In the genomic region with DNA sequence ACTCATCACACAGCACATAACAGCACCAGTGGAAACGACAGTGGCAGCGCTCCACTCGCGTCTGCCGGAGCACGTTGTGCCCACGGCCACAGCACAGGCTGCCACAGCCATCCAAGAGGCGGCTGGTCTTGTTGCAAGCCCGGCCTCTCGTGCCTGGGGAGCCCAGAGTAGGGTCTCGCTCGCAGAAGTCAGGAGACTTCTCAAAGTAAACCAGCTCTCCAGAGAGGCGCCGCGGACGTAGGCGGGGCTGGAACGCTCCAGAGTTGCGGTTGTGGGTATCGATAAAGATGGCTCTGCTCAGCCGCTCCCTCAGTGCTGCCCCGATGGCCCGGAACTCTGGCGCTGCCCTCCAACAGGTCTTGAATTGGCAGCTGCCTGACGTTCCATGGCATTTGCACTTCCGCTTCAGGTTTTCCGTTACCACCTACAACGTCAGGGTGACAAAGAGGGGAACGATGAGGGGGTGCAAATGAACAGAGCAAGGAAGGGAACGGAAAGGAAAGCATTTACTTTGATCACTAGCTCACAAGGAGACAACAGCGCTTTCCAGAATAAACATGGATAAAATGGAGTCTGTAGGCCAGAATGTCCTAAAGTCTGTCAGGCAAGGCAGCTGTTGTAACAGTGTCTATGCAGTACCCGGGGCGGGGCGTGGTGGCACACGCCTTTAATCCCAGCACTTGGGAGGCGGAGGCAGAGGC, we compare ENCODE assay signal across 8 mouse cellular contexts. TPM values are rescaled to one million over a fixed set of nuclear protein-coding genes. Genes with fewer than 3 reads are reported as not detected.
DNase-seq lines count a peak whose midpoint lies in the region; ATAC-seq and TF ChIP-seq lines count a peak whose summit lies in the region.

No protein-coding gene starts in this region.

- peaks cover 41% of the 10 kb centered on the region for H3K4me1 ChIP-seq in embryonic facial prominence, embryonic 13.5 days
- H3K4me1 ChIP-seq in intestine, postnatal 0 days (replicated peaks; ENCODE audit: control insufficient read depth, insufficient read depth, low read length), result 0 out of 2 replicates have a peak, but pooled peaks cover 7% of the 10 kb centered on the region

- WGBS in embryonic facial prominence, embryonic 13.5 days, result 4% methylated on average over 36 of the region's 36 CpGs
- 3% methylated on average over 36 of the region's 36 CpGs for WGBS in intestine, postnatal 0 days
- 8% methylated on average over 36 of the region's 36 CpGs for WGBS in macrophage (ENCODE audit: missing documents)

- H3K9me3 ChIP-seq in embryonic facial prominence, embryonic 13.5 days, result no peaks in the 10 kb centered on the region
- no peaks in the 10 kb centered on the region for H3K9me3 ChIP-seq in intestine, postnatal 0 days (ENCODE audit: control insufficient read depth)

- peaks cover 89% of the 10 kb centered on the region for H3K27me3 ChIP-seq in embryonic facial prominence, embryonic 13.5 days
- peaks cover 39% of the 10 kb centered on the region for H3K27me3 ChIP-seq in intestine, postnatal 0 days (replicated peaks; ENCODE audit: control insufficient read depth, insufficient read depth, low read length)

- ATAC-seq in embryonic facial prominence, embryonic 13.5 days (ENCODE audit: insufficient number of reproducible peaks, insufficient read depth, low FRiP score, low TSS enrichment, low read depth), result no peak
- ATAC-seq in intestine, postnatal 0 days, result no peak; the same call in 1 of the 2 replicates

- no peaks in the 10 kb centered on the region for H3K79me2 ChIP-seq in macrophage (ENCODE audit: inconsistent target)

- TF ChIP-seq CTCF in intestine, postnatal 0 days (IDR thresholded peaks at IDR 0.05; ENCODE audit: low read depth), result no peak

- H3K27ac ChIP-seq in embryonic facial prominence, embryonic 13.5 days, result no peak overlapping the region; the same call in 1 of the 2 replicates
- H3K27ac ChIP-seq in intestine, postnatal 0 days (ENCODE audit: low read depth, low read length), result no peak overlapping the region
- no peak overlapping the region for H3K27ac ChIP-seq in macrophage

- H3K9ac ChIP-seq in embryonic facial prominence, embryonic 13.5 days, result peak overlapping the region; percentile 59
- H3K9ac ChIP-seq in intestine, postnatal 0 days (ENCODE audit: low read depth, low read length), result no peak overlapping the region

- no peaks in the 10 kb centered on the region for H3K36me3 ChIP-seq in embryonic facial prominence, embryonic 13.5 days
- no peaks in the 10 kb centered on the region for H3K36me3 ChIP-seq in intestine, postnatal 0 days (ENCODE audit: control insufficient read depth, insufficient read depth)
- no peaks in the 10 kb centered on the region for H3K36me3 ChIP-seq in macrophage (ENCODE audit: inconsistent target)

- DNase-seq in retina, embryonic 14.5 days (ENCODE audit: low spot score), result peak; percentile 47
- no peak for DNase-seq in retina, postnatal 1 day
- peak; percentile 53 to 65 for DNase-seq in thymus, adult 18-20 months
- no peak for DNase-seq in frontal cortex, adult 2 months (ENCODE audit: extremely low spot score in 1 of 2, low spot score in 1 of 2)
- no peak for DNase-seq in right cerebral cortex, postnatal 25 days

- H3K4me2 ChIP-seq in embryonic facial prominence, embryonic 13.5 days, result peak overlapping the region; percentile 63
- peak overlapping the region; percentile 69 for H3K4me2 ChIP-seq in intestine, postnatal 0 days (replicated peaks; ENCODE audit: low read depth)

- H3K4me3 ChIP-seq in embryonic facial prominence, embryonic 13.5 days, result peak overlapping the region; percentile 36
- H3K4me3 ChIP-seq in intestine, postnatal 0 days (ENCODE audit: low read depth, low read length), result peak overlapping the region; percentile 36
- H3K4me3 ChIP-seq in macrophage (ENCODE audit: inconsistent target), result peak overlapping the region; percentile 10; the same call in 1 of the 2 replicates

RNA-seq across cellular contexts. Expression of gene Wnt10b, which starts 5.3 kb away (rescaled TPM):
- 4.9 and 5.3 TPM in 2 replicates for polyA plus RNA-seq in embryonic facial prominence, embryonic 13.5 days (2015; fragmentation: Nextera tagmentation; extraction: Ambion mirVana)
- polyA plus RNA-seq in intestine, postnatal 0 days (2015; fragmentation: Nextera tagmentation; extraction: Ambion mirVana), result 0.08 TPM in 1 of 2 replicates, not detected in the other
- not detected for total RNA-seq in macrophage (2018; cell fraction: chromatin; rRNA removed)
- under 1 TPM in 1 of 26 experiments, not detected in 25; 0.05 TPM for total RNA-seq in macrophage (2018; cell fraction: cytosol; rRNA removed)
- not detected for total RNA-seq in macrophage (2018; cell fraction: nucleus; rRNA removed)
- polyA plus RNA-seq in macrophage (2018), result not detected in 3 replicates
- polyA plus RNA-seq in frontal cortex, adult 2 months (2012; rRNA removed), result 6.3 and 6.8 TPM in 2 replicates

RNA-seq across cellular contexts. Expression of gene Arf3, which starts 9.6 kb away (rescaled TPM):
- polyA plus RNA-seq in embryonic facial prominence, embryonic 13.5 days (2015; fragmentation: Nextera tagmentation; extraction: Ambion mirVana), result 44.1 and 44.6 TPM in 2 replicates
- polyA plus RNA-seq in intestine, postnatal 0 days (2015; fragmentation: Nextera tagmentation; extraction: Ambion mirVana), result 31.8 and 35.3 TPM in 2 replicates
- 10 to 100 TPM; 11.7 to 61.5 (median 34.6) TPM for total RNA-seq in macrophage (2018; cell fraction: chromatin; rRNA removed)
- total RNA-seq in macrophage (2018; cell fraction: cytosol; rRNA removed), result 100 to 1,000 TPM; 102 to 153 (median 124) TPM
- 100 to 1,000 TPM in 11 of 26 experiments, 10 to 100 TPM in 15; 38.8 to 175 (median 97.1) TPM for total RNA-seq in macrophage (2018; cell fraction: nucleus; rRNA removed)
- 95.4 to 100 TPM (median 98.2 TPM) in 3 replicates for polyA plus RNA-seq in macrophage (2018)
- polyA plus RNA-seq in frontal cortex, adult 2 months (2012; rRNA removed), result 678 and 795 TPM in 2 replicates

RNA-seq across cellular contexts. Expression of gene Wnt1, which starts 17.0 kb away (rescaled TPM):
- not detected in 2 replicates for polyA plus RNA-seq in embryonic facial prominence, embryonic 13.5 days (2015; fragmentation: Nextera tagmentation; extraction: Ambion mirVana)
- not detected in 2 replicates for polyA plus RNA-seq in intestine, postnatal 0 days (2015; fragmentation: Nextera tagmentation; extraction: Ambion mirVana)
- not detected for total RNA-seq in macrophage (2018; cell fraction: chromatin; rRNA removed)
- under 1 TPM in 2 of 26 experiments, not detected in 24; 0.05 to 0.10 TPM for total RNA-seq in macrophage (2018; cell fraction: cytosol; rRNA removed)
- under 1 TPM in 1 of 26 experiments, not detected in 25; 0.23 TPM for total RNA-seq in macrophage (2018; cell fraction: nucleus; rRNA removed)
- not detected in 3 replicates for polyA plus RNA-seq in macrophage (2018)
- polyA plus RNA-seq in frontal cortex, adult 2 months (2012; rRNA removed), result 0.10 and 0.25 TPM in 2 replicates

RNA-seq across cellular contexts. Expression of gene Ddn, which starts 36.6 kb away (rescaled TPM):
- 0.07 TPM in 1 of 2 replicates, not detected in the other for polyA plus RNA-seq in embryonic facial prominence, embryonic 13.5 days (2015; fragmentation: Nextera tagmentation; extraction: Ambion mirVana)
- polyA plus RNA-seq in intestine, postnatal 0 days (2015; fragmentation: Nextera tagmentation; extraction: Ambion mirVana), result 0.07 TPM in 1 of 2 replicates, not detected in the other
- under 1 TPM in 1 of 26 experiments, not detected in 25; 0.20 TPM for total RNA-seq in macrophage (2018; cell fraction: chromatin; rRNA removed)
- total RNA-seq in macrophage (2018; cell fraction: cytosol; rRNA removed), result under 1 TPM in 9 of 26 experiments, not detected in 17; 0.04 to 0.26 (median 0.05) TPM
- total RNA-seq in macrophage (2018; cell fraction: nucleus; rRNA removed), result under 1 TPM in 5 of 26 experiments, not detected in 21; 0.20 to 0.85 (median 0.27) TPM
- 0.06 TPM in 1 of 3 replicates, not detected in the others for polyA plus RNA-seq in macrophage (2018)
- polyA plus RNA-seq in frontal cortex, adult 2 months (2012; rRNA removed), result 764 and 849 TPM in 2 replicates

RNA-seq across cellular contexts. Expression of gene Fkbp11, which starts 44.7 kb away (rescaled TPM):
- 40.9 and 48.3 TPM in 2 replicates for polyA plus RNA-seq in embryonic facial prominence, embryonic 13.5 days (2015; fragmentation: Nextera tagmentation; extraction: Ambion mirVana)
- 30.9 and 32.4 TPM in 2 replicates for polyA plus RNA-seq in intestine, postnatal 0 days (2015; fragmentation: Nextera tagmentation; extraction: Ambion mirVana)
- total RNA-seq in macrophage (2018; cell fraction: chromatin; rRNA removed), result 1 to 10 TPM in 14 of 26 experiments, under 1 TPM in 10, not detected in 2; 0.33 to 6.8 (median 1.4) TPM
- total RNA-seq in macrophage (2018; cell fraction: cytosol; rRNA removed), result 1 to 10 TPM in 2 of 26 experiments, under 1 TPM in 19, not detected in 5; 0.13 to 1.2 (median 0.53) TPM
- total RNA-seq in macrophage (2018; cell fraction: nucleus; rRNA removed), result 1 to 10 TPM in 7 of 26 experiments, under 1 TPM in 12, not detected in 7; 0.21 to 2.5 (median 0.78) TPM
- 0.42 to 1.0 TPM (median 0.77 TPM) in 3 replicates for polyA plus RNA-seq in macrophage (2018)
- polyA plus RNA-seq in frontal cortex, adult 2 months (2012; rRNA removed), result 2.9 and 3.5 TPM in 2 replicates

Comparison
In these comparisons a context has a peak if more than half of its experiments do, and no peak if none do; other contexts are left out.
1. DNase-seq: peak in retina, embryonic 14.5 days (single experiment) and thymus, adult 18-20 months (2 of 2); none in retina, postnatal 1 day (single experiment), frontal cortex, adult 2 months (0 of 2) and right cerebral cortex, postnatal 25 days (single experiment).
2. Peak in every context shown above with its lines, with median percentiles within 50 percentile points of each other: H3K4me3 ChIP-seq.